Mouse (Mus musculus) limb, embryonic 13.5 days (tissue): ENCODE measurements around the gene Gsdmc4. TPM values are rescaled to one million over a fixed set of nuclear protein-coding genes. Genes with fewer than 3 reads are reported as not detected.
"Not testable (repeated sequence)": the region's sequence is repeated elsewhere in the genome, so short reads cannot be mapped to it uniquely, and the experiment has no call there.

ENCODE experiments used
- ATAC-seq: fragments of 200-750 bp; cut with Nextera tagmentation; 2 replicates; pipeline ENCODE4 v1.8.0; 2017; ENCODE audit warnings: low read depth, moderate number of reproducible peaks, moderate TSS enrichment; ENCODE audit not compliant: low FRiP score
- H3K27ac ChIP-seq: fragments of 300-500 bp; sonication (generic); 2 replicates; pipeline ENCODE4 v1.5.1; 2015; ENCODE audit warnings: inconsistent platforms, mild to moderate bottlenecking, moderate library complexity
- H3K27me3 ChIP-seq: fragments of 300-500 bp; sonication (generic); 2 replicates; pipeline ENCODE4 v1.6.1; 2015; ENCODE audit warnings: mild to moderate bottlenecking, inconsistent platforms
- H3K36me3 ChIP-seq: fragments of 300-500 bp; sonication (generic); 2 replicates; pipeline ENCODE4 v1.6.1; 2015; ENCODE audit warnings: inconsistent platforms, mild to moderate bottlenecking, moderate library complexity
- H3K4me1 ChIP-seq: fragments of 300-500 bp; sonication (generic); 2 replicates; pipeline ENCODE4 v1.6.1; 2015; ENCODE audit warnings: inconsistent platforms
- H3K4me2 ChIP-seq: fragments of 300-500 bp; sonication (generic); replicated peaks from 2 replicates; pipeline ENCODE4 v1.6.1; 2015; ENCODE audit warnings: inconsistent platforms, mild to moderate bottlenecking, moderate library complexity
- H3K4me3 ChIP-seq: fragments of 300-500 bp; sonication (generic); 2 replicates; pipeline ENCODE4 v1.5.1; 2015; ENCODE audit warnings: moderate library complexity, mild to moderate bottlenecking, inconsistent platforms
- H3K9ac ChIP-seq: fragments of 300-500 bp; sonication (generic); 2 replicates; pipeline ENCODE4 v1.6.1; 2015; ENCODE audit warnings: mild to moderate bottlenecking, inconsistent platforms
- H3K9me3 ChIP-seq: fragments of 300-500 bp; sonication (generic); 2 replicates; pipeline ENCODE4 v1.6.1; 2016; ENCODE audit warnings: inconsistent platforms
- WGBS: fragments of 180-500 bp; shearing (Covaris S2); methylation state at CpG from one replicate; pipeline ENCODE4 v1.1.7; 2015; 5-methylcytosine and 5-hydroxymethylcytosine counted together
- polyA plus RNA-seq: library from polyadenylated mRNA; unstranded; fragments of >200 nt; fragmentation: Nextera tagmentation; extraction: Ambion mirVana; gene quantifications from 2 replicates; pipeline ENCODE4 v1.2.1, GENCODE M21; 2015

Gene Gsdmc4
- polyA plus RNA-seq, result not detected in 2 replicates

DNA sequence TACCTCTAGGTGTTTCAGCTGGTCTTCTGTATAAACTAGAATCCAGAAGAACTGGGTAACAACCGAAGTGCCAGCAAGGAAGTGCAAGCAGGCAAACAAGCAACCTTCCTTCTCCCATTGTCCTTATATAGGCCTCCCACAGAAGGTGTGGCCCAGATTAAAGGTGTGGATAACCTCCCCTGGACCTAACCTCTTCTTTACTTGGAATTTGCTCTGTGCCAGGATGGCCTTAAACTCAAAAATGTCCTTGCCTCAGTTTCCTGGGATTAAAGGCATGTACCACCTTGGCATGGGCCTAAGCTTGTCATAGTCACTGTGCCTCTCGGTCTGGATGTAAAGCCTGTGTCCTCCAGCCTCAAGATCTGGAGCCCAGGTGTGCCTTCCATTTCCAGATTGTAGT lies at the start of gene Gsdmc4:
Gene Gsdmc4, minus strand, starts transcription at position 101 of the 400 bp plus-strand sequence.
- not testable (repeated sequence) for H3K4me2 ChIP-seq, ATAC-seq, H3K36me3 ChIP-seq, H3K4me1 ChIP-seq, H3K27ac ChIP-seq, H3K9me3 ChIP-seq, H3K27me3 ChIP-seq, H3K4me3 ChIP-seq, H3K9ac ChIP-seq
- 85% methylated on average over 2 of the region's 2 CpGs for WGBS

GRCm38 (mm10) chr15:63960542-63960941 lies 48.4 kb upstream of the Gsdmc4 start:
- no peaks in the 10 kb centered on the region for H3K27me3 ChIP-seq
- ATAC-seq, result no peak
- no peaks in the 10 kb centered on the region for H3K9me3 ChIP-seq
- H3K4me2 ChIP-seq, result no peak overlapping the region
- 0 out of 2 replicates have a peak, but pooled peaks cover 4% of the 10 kb centered on the region for H3K4me1 ChIP-seq
- no peak overlapping the region for H3K4me3 ChIP-seq
- no peaks in the 10 kb centered on the region for H3K36me3 ChIP-seq
- no peak overlapping the region for H3K27ac ChIP-seq
- WGBS, result 91% methylated on average over 2 of the region's 2 CpGs
- H3K9ac ChIP-seq, result no peak overlapping the region

GRCm38 (mm10) chr15:63957553-63957952 lies 45.5 kb upstream of the Gsdmc4 start:
- no peaks in the 10 kb centered on the region for H3K27me3 ChIP-seq
- no peak overlapping the region for H3K4me2 ChIP-seq
- H3K36me3 ChIP-seq, result no peaks in the 10 kb centered on the region
- no peak overlapping the region for H3K27ac ChIP-seq
- no peak overlapping the region for H3K4me3 ChIP-seq
- ATAC-seq, result peak; percentile 11; the same call in 1 of the 2 replicates
- no peak overlapping the region for H3K9ac ChIP-seq
- 0 out of 2 replicates have a peak, but pooled peaks cover 4% of the 10 kb centered on the region for H3K4me1 ChIP-seq
- H3K9me3 ChIP-seq, result no peaks in the 10 kb centered on the region

GRCm38 (mm10) chr15:63953256-63953655 lies 41.2 kb upstream of the Gsdmc4 start:
- Histone ChIP-seq H3K9me3 (no peaks in the 10 kb centered on the region), H3K27me3 (no peaks in the 10 kb centered on the region), H3K4me1 (0 out of 2 replicates have a peak, but pooled peaks cover 2% of the 10 kb centered on the region), H3K4me2 (no peak overlapping the region), H3K4me3 (no peak overlapping the region), H3K27ac (no peak overlapping the region), H3K9ac (no peak overlapping the region), H3K36me3 (peaks cover 9% of the 10 kb centered on the region; the same call in 1 of the 2 replicates)
- WGBS, result 90% methylated on average over 4 of the region's 4 CpGs
- ATAC-seq, result no peak

- Histone ChIP-seq H3K9me3 (no peaks in the 10 kb centered on the region), H3K36me3 (peaks cover 41% of the 10 kb centered on the region), H3K27ac (no peak overlapping the region), H3K9ac (no peak overlapping the region), H3K4me1 (no peaks in the 10 kb centered on the region), H3K4me3 (no peak overlapping the region), H3K4me2 (no peak overlapping the region), H3K27me3 (no peaks in the 10 kb centered on the region)
- no peak for ATAC-seq
- WGBS, result 98% methylated on average over 1 of the region's 1 CpGs
Observed at GRCm38 (mm10) chr15:63941221-63941620, 29.1 kb upstream of the Gsdmc4 start.

- Histone ChIP-seq H3K36me3 (peaks cover 62% of the 10 kb centered on the region), H3K27ac (no peak overlapping the region), H3K9me3 (no peaks in the 10 kb centered on the region), H3K27me3 (no peaks in the 10 kb centered on the region), H3K4me2 (no peak overlapping the region), H3K9ac (no peak overlapping the region), H3K4me3 (no peak overlapping the region), H3K4me1 (no peaks in the 10 kb centered on the region)
- no peak for ATAC-seq
- 94% methylated on average over 1 of the region's 1 CpGs for WGBS
Observed at GRCm38 (mm10) chr15:63932656-63933055, 20.6 kb upstream of the Gsdmc4 start.

GRCm38 (mm10) chr15:63931404-63931803 lies 19.3 kb upstream of the Gsdmc4 start:
- WGBS, result 87% methylated on average over 1 of the region's 1 CpGs
- no peak for ATAC-seq
- no peak overlapping the region for H3K4me2 ChIP-seq
- H3K9ac ChIP-seq, result no peak overlapping the region
- no peaks in the 10 kb centered on the region for H3K9me3 ChIP-seq
- H3K4me3 ChIP-seq, result no peak overlapping the region
- peaks cover 58% of the 10 kb centered on the region for H3K36me3 ChIP-seq
- no peaks in the 10 kb centered on the region for H3K27me3 ChIP-seq
- no peak overlapping the region for H3K27ac ChIP-seq
- no peaks in the 10 kb centered on the region for H3K4me1 ChIP-seq

DNA sequence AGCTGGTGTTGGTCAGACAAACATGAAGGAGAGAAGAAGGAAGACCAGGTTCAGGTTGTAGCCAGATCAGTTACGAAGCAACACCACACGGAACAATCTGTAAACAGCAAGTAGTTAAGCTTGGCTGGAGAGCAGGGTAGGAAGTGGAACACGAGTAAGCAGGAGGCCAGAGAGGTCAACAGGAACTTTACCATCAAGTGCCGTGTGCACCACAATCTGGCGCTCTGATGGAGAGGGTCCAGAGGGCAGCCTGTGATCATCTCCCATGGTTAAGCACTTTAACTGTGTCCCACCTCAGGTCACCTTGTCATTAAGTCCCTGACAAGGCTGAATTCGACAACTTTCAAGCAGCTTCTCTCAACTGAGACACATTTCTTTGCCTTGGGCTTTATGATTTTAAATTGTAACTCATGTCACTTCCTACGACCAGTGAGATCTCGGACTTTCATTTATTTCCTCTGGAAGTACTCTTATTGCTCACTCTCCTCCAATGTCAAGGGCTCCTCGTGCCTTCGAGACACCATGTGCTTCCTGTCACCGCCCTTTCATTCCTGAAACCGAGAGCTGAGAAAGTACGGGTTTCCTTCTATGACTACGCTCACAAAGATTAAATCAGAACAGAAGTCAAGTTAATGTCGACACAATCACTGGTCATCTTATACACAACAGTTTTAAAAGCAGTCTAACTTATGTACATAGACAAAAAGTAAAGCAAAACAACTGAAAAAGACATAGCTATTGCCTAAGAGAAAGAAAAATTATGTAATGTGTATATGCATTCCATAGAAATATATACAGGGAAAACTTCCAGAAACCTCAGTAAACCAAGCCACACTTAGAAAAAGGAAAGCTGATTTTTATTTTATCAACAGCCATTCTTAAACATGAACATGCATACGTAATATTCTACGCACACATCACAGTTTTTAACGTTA lies 18.3 kb upstream of the Gsdmc4 start:
- no peak overlapping the region for H3K4me2 ChIP-seq
- no peaks in the 10 kb centered on the region for H3K4me1 ChIP-seq
- no peaks in the 10 kb centered on the region for H3K27me3 ChIP-seq
- no peak overlapping the region for H3K27ac ChIP-seq
- no peaks in the 10 kb centered on the region for H3K9me3 ChIP-seq
- H3K36me3 ChIP-seq, result peaks cover 54% of the 10 kb centered on the region
- H3K9ac ChIP-seq, result no peak overlapping the region
- H3K4me3 ChIP-seq, result no peak overlapping the region
- WGBS, result 89% methylated on average over 18 of the region's 18 CpGs
- no peak for ATAC-seq

GRCm38 (mm10) chr15:63926201-63926600 lies 14.1 kb upstream of the Gsdmc4 start:
- Histone ChIP-seq H3K4me1 (no peaks in the 10 kb centered on the region), H3K27me3 (no peaks in the 10 kb centered on the region), H3K4me2 (no peak overlapping the region), H3K9me3 (no peaks in the 10 kb centered on the region), H3K4me3 (no peak overlapping the region), H3K36me3 (peaks cover 25% of the 10 kb centered on the region), H3K9ac (no peak overlapping the region), H3K27ac (no peak overlapping the region)
- 92% methylated on average over 3 of the region's 3 CpGs for WGBS
- no peak for ATAC-seq

DNA sequence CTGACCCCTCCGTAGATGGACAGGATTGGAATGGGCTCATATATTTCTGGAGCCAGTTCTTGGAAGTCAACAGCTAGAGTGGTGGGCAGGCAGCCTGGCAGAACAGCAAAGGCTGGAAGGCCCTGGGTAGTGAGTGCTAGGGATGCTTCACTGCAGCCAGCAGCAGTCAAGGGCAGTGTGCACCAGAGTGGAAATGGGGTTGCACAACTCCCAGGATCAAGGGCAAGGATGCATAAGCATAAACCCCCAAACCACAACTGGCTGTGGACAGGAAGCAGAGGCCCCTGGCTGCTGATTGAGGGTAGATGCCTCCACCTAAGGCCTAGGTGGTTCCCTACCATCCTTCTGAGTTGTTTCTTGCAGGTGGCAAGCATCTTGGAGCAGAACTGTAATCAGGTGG lies 12.4 kb upstream of the Gsdmc4 start:
- Histone ChIP-seq H3K36me3 (peaks cover 14% of the 10 kb centered on the region), H3K27me3 (no peaks in the 10 kb centered on the region), H3K9me3 (no peaks in the 10 kb centered on the region), H3K4me1 (no peaks in the 10 kb centered on the region), H3K27ac (no peak overlapping the region), H3K4me3 (no peak overlapping the region), H3K9ac (no peak overlapping the region), H3K4me2 (no peak overlapping the region)
- 94% methylated on average over 1 of the region's 1 CpGs for WGBS
- ATAC-seq, result no peak

DNA sequence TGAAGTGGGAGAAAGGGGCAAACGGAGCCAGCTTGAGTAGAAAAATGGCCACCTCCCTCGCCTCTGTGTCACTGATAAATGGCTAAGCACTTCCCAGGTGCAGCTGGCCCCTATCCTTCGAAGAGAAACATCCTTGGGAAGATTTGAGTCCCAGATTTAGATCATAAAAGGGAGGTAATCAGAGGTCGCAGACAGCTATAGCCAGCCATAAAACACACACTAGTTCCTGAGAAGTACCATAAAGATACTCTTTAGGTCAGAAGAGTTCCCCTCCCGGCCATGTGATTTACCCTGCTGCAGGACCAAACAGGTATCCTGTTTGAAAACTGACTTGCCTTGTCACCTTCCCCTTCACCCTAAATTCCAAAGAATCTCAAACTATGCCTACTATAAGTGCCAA lies 9.5 kb upstream of the Gsdmc4 start:
- not testable (repeated sequence) for H3K27ac ChIP-seq, H3K9me3 ChIP-seq, H3K27me3 ChIP-seq, H3K4me1 ChIP-seq, ATAC-seq, H3K4me3 ChIP-seq, H3K36me3 ChIP-seq, H3K9ac ChIP-seq, H3K4me2 ChIP-seq
- 11% methylated on average over 2 of the region's 5 CpGs for WGBS

GRCm38 (mm10) chr15:63919728-63920127 lies 7.6 kb upstream of the Gsdmc4 start:
- not testable (repeated sequence) for H3K4me3 ChIP-seq, H3K36me3 ChIP-seq, H3K27me3 ChIP-seq, H3K4me2 ChIP-seq, H3K9ac ChIP-seq, H3K4me1 ChIP-seq, ATAC-seq, H3K9me3 ChIP-seq, H3K27ac ChIP-seq
- 74% methylated on average over 2 of the region's 2 CpGs for WGBS

- 85% methylated on average over 4 of the region's 4 CpGs for WGBS
- not testable (repeated sequence) for H3K9ac ChIP-seq, H3K9me3 ChIP-seq, H3K4me2 ChIP-seq, ATAC-seq, H3K27me3 ChIP-seq, H3K27ac ChIP-seq, H3K4me1 ChIP-seq, H3K4me3 ChIP-seq, H3K36me3 ChIP-seq
Observed at GRCm38 (mm10) chr15:63916584-63916983, 4.5 kb upstream of the Gsdmc4 start.
